Mouse (Mus musculus) left cerebral cortex, adult 8-10 months (tissue): Measurements from ENCODE around the gene Nck1. TPM values are rescaled to one million over a fixed set of nuclear protein-coding genes. Genes with fewer than 3 reads are reported as not detected.

Source experiments
- DNase-seq, 2 experiments: peaks; one replicate each; pipeline ENCODE4 v3.0.0; 2022; ENCODE audit warnings: low spot score in 2 of 2
- total RNA-seq, 4 experiments: library from RNA; stranded (reverse); gene quantifications; 2 replicates each; pipeline ENCODE4 v1.2.4; 2022

Gene Nck1
- total RNA-seq, 4 experiments from 2014 or later: 33.4 to 39.9 (median 36.4) TPM

- no peak for DNase-seq
Measured at GRCm38 (mm10) chr9:100535618-100536262, 10.2 kb downstream of the Nck1 start.

- no peak for DNase-seq
Measured at GRCm38 (mm10) chr9:100534686-100535085, 11.2 kb downstream of the Nck1 start.

- DNase-seq: no peak
Measured at GRCm38 (mm10) chr9:100532847-100533505, 13.0 kb downstream of the Nck1 start.

- no peak for DNase-seq
Measured at GRCm38 (mm10) chr9:100531296-100531695, 14.6 kb downstream of the Nck1 start.

GRCm38 (mm10) chr9:100525225-100525624 is 20.7 kb downstream of the Nck1 start:
- DNase-seq: no peak

- no peak for DNase-seq
Measured at GRCm38 (mm10) chr9:100522029-100522428, 23.9 kb downstream of the Nck1 start.

GRCm38 (mm10) chr9:100520586-100520985 is 25.3 kb downstream of the Nck1 start:
- peak in 1 of 2 experiments; percentile 14 for DNase-seq

- no peak for DNase-seq
Measured at GRCm38 (mm10) chr9:100520012-100520411, 25.9 kb downstream of the Nck1 start.

- no peak for DNase-seq
Measured at GRCm38 (mm10) chr9:100507581-100507980, 38.4 kb downstream of the Nck1 start.

GRCm38 (mm10) chr9:100506652-100507051 is 39.3 kb downstream of the Nck1 start:
- no peak for DNase-seq

GRCm38 (mm10) chr9:100505498-100505897 is 40.4 kb downstream of the Nck1 start:
- no peak for DNase-seq

GRCm38 (mm10) chr9:100493611-100494261 is 52.2 kb downstream of the Nck1 start:
- no peak for DNase-seq

GRCm38 (mm10) chr9:100491424-100491823 is 54.5 kb downstream of the Nck1 start:
- no peak for DNase-seq

- DNase-seq: no peak
Measured at GRCm38 (mm10) chr9:100488969-100489368, 57.0 kb downstream of the Nck1 start.

- no peak for DNase-seq
Measured at GRCm38 (mm10) chr9:100488056-100488713, 57.7 kb downstream of the Nck1 start.

GRCm38 (mm10) chr9:100486431-100486830 is 59.5 kb downstream of the Nck1 start, which contains the start of gene Il20rb:
Gene Il20rb (minus strand): TSS chr9:100486788.
- no peak for DNase-seq

- no peak for DNase-seq
Measured at GRCm38 (mm10) chr9:100483318-100483717, 62.6 kb downstream of the Nck1 start.

- DNase-seq: no peak
Measured at GRCm38 (mm10) chr9:100481626-100482025, 64.3 kb downstream of the Nck1 start.

GRCm38 (mm10) chr9:100474056-100474455 is 71.9 kb downstream of the Nck1 start:
- no peak for DNase-seq

GRCm38 (mm10) chr9:100473361-100473760 is 72.6 kb downstream of the Nck1 start:
- no peak for DNase-seq

GRCm38 (mm10) chr9:100472931-100473330 is 73.0 kb downstream of the Nck1 start:
- DNase-seq: no peak

- no peak for DNase-seq
Measured at GRCm38 (mm10) chr9:100471605-100471953, 74.4 kb downstream of the Nck1 start.
